Mouse (Mus musculus): Measurements from ENCODE around the gene Naaladl2. TPM values are rescaled to one million over a fixed set of nuclear protein-coding genes. Genes with fewer than 3 reads are reported as not detected.

Naaladl2 gene
- polyA plus RNA-seq, 1 experiment from 2014 or later = 3.9 TPM

DNA sequence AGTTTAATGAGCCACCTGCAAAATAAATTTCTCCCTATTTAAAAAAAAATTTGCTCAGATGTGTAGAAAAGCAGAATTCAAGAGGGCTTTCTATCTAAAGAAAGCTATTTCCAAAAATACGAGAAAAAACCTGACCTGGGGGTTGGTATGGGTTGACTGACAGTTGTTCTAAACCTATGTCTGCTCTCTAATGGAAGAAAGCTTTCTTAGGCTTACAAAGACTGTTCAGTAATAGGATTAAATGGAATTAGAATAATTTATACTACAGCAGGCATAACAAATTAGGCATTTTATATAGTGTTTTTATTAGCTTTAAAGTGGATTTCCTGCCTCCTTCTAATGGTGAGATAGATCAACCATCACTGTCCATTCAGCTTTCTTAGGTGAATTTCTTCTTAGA, 1236.4 kb downstream of the Naaladl2 start:
- no peak for TF ChIP-seq CTCF (IDR thresholded peaks at IDR 0.05; ENCODE audit: low read depth)
- no peak for ATAC-seq (replicated peaks; ENCODE audit: low FRiP score, low read depth)
- WGBS = 69% methylated on average over 1 of the region's 1 CpGs
- DNase-seq (ENCODE audit: low spot score) = no peak
- H3K9ac ChIP-seq (ENCODE audit: low read depth, low read length) = no peak overlapping the region
- no peaks in the 10 kb centered on the region for H3K4me1 ChIP-seq (replicated peaks; ENCODE audit: insufficient read depth, low read length)
- H3K4me3 ChIP-seq (replicated peaks; ENCODE audit: low read depth, low read length) = no peak overlapping the region
- no peak overlapping the region for H3K4me2 ChIP-seq (ENCODE audit: low read length)
- no peaks in the 10 kb centered on the region for H3K27me3 ChIP-seq (ENCODE audit: insufficient read depth, low read length)
- no peak overlapping the region for H3K27ac ChIP-seq
- no peaks in the 10 kb centered on the region for H3K9me3 ChIP-seq (replicated peaks; ENCODE audit: low read length)
- no peaks in the 10 kb centered on the region for H3K36me3 ChIP-seq (ENCODE audit: insufficient read depth, low read length)

DNA sequence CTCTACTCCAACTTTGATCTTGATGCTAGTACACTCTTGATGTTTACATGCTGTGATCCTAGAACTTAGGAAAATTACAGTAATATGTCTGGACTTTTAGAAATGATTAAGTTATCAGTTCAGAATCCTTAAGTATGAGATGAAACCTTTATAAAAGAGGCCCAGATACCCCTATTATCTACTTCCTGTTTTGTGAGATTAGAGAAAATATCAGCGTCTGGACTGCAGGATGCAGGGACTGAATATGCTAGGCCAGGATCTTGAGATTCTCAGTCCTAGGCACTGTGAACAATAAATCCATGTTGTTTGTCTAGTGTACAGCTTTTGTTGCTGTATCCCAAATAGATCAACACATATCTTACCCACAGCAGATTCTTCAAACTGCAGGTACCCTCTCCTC, 1278.4 kb downstream of the Naaladl2 start:
- H3K4me2 ChIP-seq (ENCODE audit: low read length) = no peak overlapping the region
- no peak for TF ChIP-seq CTCF (IDR thresholded peaks at IDR 0.05; ENCODE audit: low read depth)
- 85% methylated on average over 1 of the region's 1 CpGs for WGBS
- ATAC-seq (replicated peaks; ENCODE audit: low FRiP score, low read depth) (no peak), DNase-seq (ENCODE audit: low spot score) (no peak)
- H3K9ac ChIP-seq (ENCODE audit: low read depth, low read length) = no peak overlapping the region
- no peaks in the 10 kb centered on the region for H3K4me1 ChIP-seq (replicated peaks; ENCODE audit: insufficient read depth, low read length)
- H3K9me3 ChIP-seq (replicated peaks; ENCODE audit: low read length) = no peaks in the 10 kb centered on the region
- no peak overlapping the region for H3K27ac ChIP-seq
- H3K27me3 ChIP-seq (ENCODE audit: insufficient read depth, low read length) = no peaks in the 10 kb centered on the region
- no peaks in the 10 kb centered on the region for H3K36me3 ChIP-seq (ENCODE audit: insufficient read depth, low read length)
- no peak overlapping the region for H3K4me3 ChIP-seq (replicated peaks; ENCODE audit: low read depth, low read length)

DNA sequence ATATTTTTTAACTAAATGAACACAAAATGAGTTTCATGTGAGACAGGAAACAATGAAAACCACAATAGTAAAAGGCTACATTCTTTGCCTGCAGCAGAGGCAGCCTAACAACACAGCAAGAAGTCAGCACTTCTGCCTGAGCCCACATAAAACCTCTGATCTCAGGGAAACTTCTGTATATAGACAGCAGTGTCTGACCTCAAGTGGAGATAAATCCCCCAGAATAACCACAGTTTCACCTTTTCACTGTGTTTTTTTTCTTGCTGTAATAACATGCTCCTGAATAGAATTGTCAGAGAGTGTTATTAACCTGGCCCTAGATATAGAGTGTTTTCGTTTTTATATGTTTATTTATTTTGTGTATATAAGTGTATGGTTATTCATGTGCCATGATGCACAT, 1286.8 kb downstream of the Naaladl2 start:
- Histone ChIP-seq H3K4me2 (ENCODE audit: low read length) (no peak overlapping the region), H3K36me3 (ENCODE audit: insufficient read depth, low read length) (no peaks in the 10 kb centered on the region), H3K9me3 (replicated peaks; ENCODE audit: low read length) (no peaks in the 10 kb centered on the region), H3K4me3 (replicated peaks; ENCODE audit: low read depth, low read length) (no peak overlapping the region), H3K9ac (ENCODE audit: low read depth, low read length) (no peak overlapping the region), H3K27me3 (ENCODE audit: insufficient read depth, low read length) (no peaks in the 10 kb centered on the region), H3K4me1 (replicated peaks; ENCODE audit: insufficient read depth, low read length) (no peaks in the 10 kb centered on the region), H3K27ac (no peak overlapping the region)
- WGBS = 49% methylated on average over 1 of the region's 1 CpGs
- TF ChIP-seq CTCF (IDR thresholded peaks at IDR 0.05; ENCODE audit: low read depth) = no peak
- no peak for DNase-seq (ENCODE audit: low spot score)
- ATAC-seq (replicated peaks; ENCODE audit: low FRiP score, low read depth) = no peak

DNA sequence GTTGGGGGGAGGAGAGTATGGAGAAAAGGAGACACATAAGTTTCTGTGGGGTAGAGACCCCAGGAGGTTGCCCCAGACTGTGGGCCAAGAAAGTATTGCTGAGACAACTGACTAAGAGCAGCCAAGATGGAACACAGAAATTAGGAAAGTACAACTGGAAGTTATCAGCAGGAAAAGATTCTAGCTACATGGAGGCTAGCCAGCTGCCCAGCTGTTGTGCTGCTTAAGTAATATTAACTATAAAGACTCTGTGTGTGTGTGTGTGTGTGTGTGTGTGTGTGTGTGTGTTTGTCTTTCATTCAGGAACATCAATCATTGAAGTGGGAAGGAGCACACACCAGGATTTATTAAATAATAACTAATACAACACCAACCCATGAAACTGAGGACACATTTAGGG, 1326.5 kb downstream of the Naaladl2 start:
- no peaks in the 10 kb centered on the region for H3K9me3 ChIP-seq (replicated peaks; ENCODE audit: low read length)
- no peaks in the 10 kb centered on the region for H3K4me1 ChIP-seq (replicated peaks; ENCODE audit: insufficient read depth, low read length)
- DNase-seq (ENCODE audit: low spot score) (no peak), ATAC-seq (replicated peaks; ENCODE audit: low FRiP score, low read depth) (no peak)
- TF ChIP-seq CTCF (IDR thresholded peaks at IDR 0.05; ENCODE audit: low read depth) = no peak
- no peaks in the 10 kb centered on the region for H3K36me3 ChIP-seq (ENCODE audit: insufficient read depth, low read length)
- no peaks in the 10 kb centered on the region for H3K27me3 ChIP-seq (ENCODE audit: insufficient read depth, low read length)
- no peak overlapping the region for H3K27ac ChIP-seq
- no peak overlapping the region for H3K4me3 ChIP-seq (replicated peaks; ENCODE audit: low read depth, low read length)
- H3K9ac ChIP-seq (ENCODE audit: low read depth, low read length) = no peak overlapping the region
- no peak overlapping the region for H3K4me2 ChIP-seq (ENCODE audit: low read length)

DNA sequence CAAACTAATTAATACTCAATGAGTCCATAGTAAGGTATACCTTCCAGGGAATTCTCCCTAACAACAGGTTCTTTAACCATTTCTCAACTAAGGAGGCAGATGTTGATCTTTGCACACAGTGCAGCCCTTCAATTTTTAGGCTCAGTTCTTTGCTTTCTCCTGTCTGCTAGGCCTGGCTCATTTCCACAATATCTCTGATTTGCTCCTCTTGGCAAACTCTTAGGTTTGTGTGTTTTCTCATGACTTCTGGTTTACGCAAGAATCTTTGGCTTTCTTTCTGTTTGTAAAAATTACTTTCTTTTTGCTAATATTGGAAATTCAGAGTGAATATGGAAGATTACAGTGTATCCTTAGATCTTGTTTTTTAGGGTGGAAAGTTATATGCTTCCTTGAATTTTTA, 1385.3 kb downstream of the Naaladl2 start:
- no peaks in the 10 kb centered on the region for H3K27me3 ChIP-seq (ENCODE audit: insufficient read depth, low read length)
- no peak for ATAC-seq (replicated peaks; ENCODE audit: low FRiP score, low read depth)
- TF ChIP-seq CTCF (IDR thresholded peaks at IDR 0.05; ENCODE audit: low read depth) = no peak
- H3K9ac ChIP-seq (ENCODE audit: low read depth, low read length) = no peak overlapping the region
- H3K4me3 ChIP-seq (replicated peaks; ENCODE audit: low read depth, low read length) = no peak overlapping the region
- no peak for DNase-seq (ENCODE audit: low spot score)
- no peaks in the 10 kb centered on the region for H3K4me1 ChIP-seq (replicated peaks; ENCODE audit: insufficient read depth, low read length)
- no peak overlapping the region for H3K27ac ChIP-seq
- no peaks in the 10 kb centered on the region for H3K9me3 ChIP-seq (replicated peaks; ENCODE audit: low read length)
- H3K36me3 ChIP-seq (ENCODE audit: insufficient read depth, low read length) = no peaks in the 10 kb centered on the region
- H3K4me2 ChIP-seq (ENCODE audit: low read length) = no peak overlapping the region
- 83% methylated on average over 1 of the region's 1 CpGs for WGBS

Data from kidney, postnatal 0 days (tissue).